Mouse (Mus musculus): ENCODE results near the gene Olfr887. TPM values are rescaled to one million over a fixed set of nuclear protein-coding genes. Genes with fewer than 3 reads are reported as not detected.

Olfr887 gene
- not detected in 2 replicates for polyA plus RNA-seq (2015; fragmentation: Nextera tagmentation; extraction: Ambion mirVana)

DNA sequence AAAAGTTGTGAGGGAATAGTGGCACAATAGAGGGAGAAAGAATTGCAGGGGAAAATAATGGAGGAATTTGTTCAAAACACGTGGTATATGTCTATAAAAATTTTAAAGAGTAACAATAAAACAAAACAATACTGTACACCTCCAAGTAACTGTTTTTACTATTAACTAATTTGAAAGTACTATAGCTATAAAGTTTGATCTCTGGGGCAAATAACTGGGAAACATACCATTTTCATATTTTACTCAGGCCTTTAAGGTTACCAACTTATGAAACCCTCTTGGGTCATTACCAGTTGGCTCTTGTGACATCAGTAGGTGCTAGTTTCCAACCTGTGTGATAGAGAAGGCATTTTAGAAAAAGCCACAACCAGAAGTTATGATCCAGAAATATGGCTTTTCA, at the start of gene Olfr887:
Gene Olfr887 (plus strand): TSS at position 301 of the 400 bp plus-strand sequence.
- 81% methylated on average over 1 of the region's 1 CpGs for WGBS
- no peak within 1 kb of the TSS for H3K4me2 ChIP-seq (replicated peaks)
- no peaks in the 10 kb centered on the region for H3K4me1 ChIP-seq
- H3K27me3 ChIP-seq, result no peaks in the 10 kb centered on the region
- no peak within 1 kb of the TSS for H3K27ac ChIP-seq (replicated peaks)
- H3K4me3 ChIP-seq, result no peak within 1 kb of the TSS
- no peaks in the 10 kb centered on the region for H3K36me3 ChIP-seq
- H3K9me3 ChIP-seq, result no peaks in the 10 kb centered on the region
- no peak for ATAC-seq (replicated peaks)
- H3K9ac ChIP-seq (replicated peaks), result no peak within 1 kb of the TSS

DNA sequence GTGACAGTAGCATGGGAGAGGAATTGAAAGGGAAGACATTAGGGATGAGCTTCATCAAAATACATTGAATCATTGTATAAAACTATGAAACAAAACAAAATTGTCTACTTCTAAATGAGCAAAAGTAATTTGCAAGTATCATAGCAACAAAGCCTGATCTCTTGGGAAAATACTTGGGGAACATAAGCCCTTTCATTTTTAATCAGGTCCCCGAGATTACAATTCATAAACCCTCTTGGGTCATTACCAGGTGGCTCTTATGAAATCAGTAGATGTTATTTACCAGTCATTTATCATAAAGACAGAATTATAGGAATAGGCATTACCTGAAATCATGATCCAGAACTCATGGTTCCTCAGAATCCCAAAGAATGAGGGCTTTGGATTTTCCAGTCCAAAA, 37.6 kb upstream of the Olfr887 start, which contains the start of gene Olfr884:
Gene Olfr884 (plus strand): TSS at position 301 of the 400 bp plus-strand sequence.
- ATAC-seq (replicated peaks), result no peak
- Histone ChIP-seq H3K4me3 (no peak within 1 kb of the TSS), H3K4me2 (replicated peaks) (no peak within 1 kb of the TSS), H3K9me3 (no peaks in the 10 kb centered on the region), H3K27ac (replicated peaks) (no peak within 1 kb of the TSS), H3K27me3 (no peaks in the 10 kb centered on the region), H3K9ac (replicated peaks) (no peak within 1 kb of the TSS), H3K36me3 (no peaks in the 10 kb centered on the region), H3K4me1 (no peaks in the 10 kb centered on the region)
- 75% methylated on average over 1 of the region's 1 CpGs for WGBS

DNA sequence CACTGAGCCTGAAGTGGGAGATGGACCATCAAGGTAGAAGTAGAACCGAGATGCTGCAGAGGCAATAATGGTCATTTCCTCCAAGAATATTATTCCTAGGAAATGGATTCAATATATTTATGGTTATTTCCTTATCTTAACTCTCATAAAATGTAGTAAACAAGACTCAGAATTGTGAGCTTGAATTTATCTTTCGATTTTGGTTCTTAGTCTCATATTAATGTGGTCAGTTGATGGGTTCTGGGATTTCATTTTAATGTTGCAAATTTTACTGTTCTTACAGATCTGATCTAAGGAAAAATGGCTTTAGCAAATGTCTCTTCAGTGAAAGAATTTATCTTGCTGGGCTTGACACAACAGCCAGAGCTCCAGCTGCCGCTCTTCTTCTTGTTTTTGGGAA, 22.9 kb upstream of the Olfr887 start, which contains the start of gene Olfr885:
Gene Olfr885 (plus strand): TSS at position 301 of the 400 bp plus-strand sequence.
- no peaks in the 10 kb centered on the region for H3K27me3 ChIP-seq
- 93% methylated on average over 3 of the region's 3 CpGs for WGBS
- H3K4me1 ChIP-seq, result no peaks in the 10 kb centered on the region
- no peak within 1 kb of the TSS for H3K9ac ChIP-seq (replicated peaks)
- no peak within 1 kb of the TSS for H3K4me2 ChIP-seq (replicated peaks)
- H3K36me3 ChIP-seq, result no peaks in the 10 kb centered on the region
- H3K4me3 ChIP-seq, result no peak within 1 kb of the TSS
- no peak for ATAC-seq (replicated peaks)
- no peaks in the 10 kb centered on the region for H3K9me3 ChIP-seq
- H3K27ac ChIP-seq (replicated peaks), result no peak within 1 kb of the TSS

- WGBS, result 94% methylated on average over 1 of the region's 1 CpGs
- Histone ChIP-seq H3K4me1 (no peaks in the 10 kb centered on the region), H3K27ac (replicated peaks) (no peak within 1 kb of the TSS), H3K27me3 (no peaks in the 10 kb centered on the region), H3K4me2 (replicated peaks) (no peak within 1 kb of the TSS), H3K9ac (replicated peaks) (no peak within 1 kb of the TSS), H3K36me3 (no peaks in the 10 kb centered on the region), H3K9me3 (no peaks in the 10 kb centered on the region), H3K4me3 (no peak within 1 kb of the TSS)
- ATAC-seq (replicated peaks), result no peak
These were observed 24.0 kb downstream of the Olfr887 start, which contains the start of gene Olfr888 for GRCm38 (mm10) chr9:38107828-38108227. Gene Olfr888, plus strand, starts transcription at chr9:38108128.

DNA sequence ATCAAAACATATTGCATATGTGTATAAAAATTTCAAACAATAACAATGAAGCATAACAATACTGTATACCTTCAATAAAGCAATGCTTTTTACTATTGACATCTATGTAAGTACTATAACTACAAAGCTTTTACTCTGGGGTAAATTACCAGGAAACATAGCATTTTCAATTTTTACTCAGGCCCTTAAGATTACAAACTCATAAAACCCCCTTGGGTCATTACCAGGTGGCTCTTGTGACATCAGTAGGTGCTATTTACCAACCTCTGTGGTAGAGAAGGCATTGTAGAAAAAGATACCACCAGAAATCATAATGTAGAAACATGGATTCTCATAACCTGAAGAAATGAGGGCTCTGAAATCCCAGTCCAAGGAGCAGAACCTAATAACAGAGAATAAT, 31.0 kb downstream of the Olfr887 start, which contains the start of gene Olfr889:
Gene Olfr889 (plus strand): TSS at position 301 of the 400 bp plus-strand sequence.
- Histone ChIP-seq H3K4me3 (no peak within 1 kb of the TSS), H3K9ac (replicated peaks) (no peak within 1 kb of the TSS), H3K27ac (replicated peaks) (no peak within 1 kb of the TSS), H3K27me3 (no peaks in the 10 kb centered on the region), H3K4me2 (replicated peaks) (no peak within 1 kb of the TSS), H3K4me1 (no peaks in the 10 kb centered on the region), H3K9me3 (no peaks in the 10 kb centered on the region), H3K36me3 (no peaks in the 10 kb centered on the region)
- ATAC-seq (replicated peaks), result no peak

Other genes starting within 250 kb of the Olfr887 start
- not detected in 2 replicates for gene Olfr877, start 229.8 kb upstream of the Olfr887 start, polyA plus RNA-seq (2015; fragmentation: Nextera tagmentation; extraction: Ambion mirVana)
- gene Olfr145, start 187.3 kb upstream of the Olfr887 start, polyA plus RNA-seq (2015; fragmentation: Nextera tagmentation; extraction: Ambion mirVana), result not detected in 2 replicates
- gene Olfr878, start 166.2 kb upstream of the Olfr887 start, polyA plus RNA-seq (2015; fragmentation: Nextera tagmentation; extraction: Ambion mirVana), result not detected in 2 replicates
- not detected in 2 replicates for gene Olfr881, start 92.2 kb upstream of the Olfr887 start, polyA plus RNA-seq (2015; fragmentation: Nextera tagmentation; extraction: Ambion mirVana)
- gene Olfr883, start 58.3 kb upstream of the Olfr887 start, polyA plus RNA-seq (2015; fragmentation: Nextera tagmentation; extraction: Ambion mirVana), result not detected in 2 replicates
- not detected in 2 replicates for gene Olfr884, start 37.5 kb upstream of the Olfr887 start, polyA plus RNA-seq (2015; fragmentation: Nextera tagmentation; extraction: Ambion mirVana)
- gene Olfr885, start 22.8 kb upstream of the Olfr887 start, polyA plus RNA-seq (2015; fragmentation: Nextera tagmentation; extraction: Ambion mirVana), result not detected in 2 replicates
- not detected in 2 replicates for gene Olfr888, start 24.1 kb downstream of the Olfr887 start, polyA plus RNA-seq (2015; fragmentation: Nextera tagmentation; extraction: Ambion mirVana)
- 0.03 and 0.10 TPM in 2 replicates for gene Olfr889, start 31.1 kb downstream of the Olfr887 start, polyA plus RNA-seq (2015; fragmentation: Nextera tagmentation; extraction: Ambion mirVana)
- gene Olfr890, start 58.4 kb downstream of the Olfr887 start, polyA plus RNA-seq (2015; fragmentation: Nextera tagmentation; extraction: Ambion mirVana), result not detected in 2 replicates
- gene Olfr891, start 96.7 kb downstream of the Olfr887 start, polyA plus RNA-seq (2015; fragmentation: Nextera tagmentation; extraction: Ambion mirVana), result not detected in 2 replicates
- not detected in 2 replicates for gene Olfr893, start 124.3 kb downstream of the Olfr887 start, polyA plus RNA-seq (2015; fragmentation: Nextera tagmentation; extraction: Ambion mirVana)
- not detected in 2 replicates for gene Olfr894, start 134.0 kb downstream of the Olfr887 start, polyA plus RNA-seq (2015; fragmentation: Nextera tagmentation; extraction: Ambion mirVana)
- not detected in 2 replicates for gene Olfr143, start 168.7 kb downstream of the Olfr887 start, polyA plus RNA-seq (2015; fragmentation: Nextera tagmentation; extraction: Ambion mirVana)
- not detected in 2 replicates for gene Olfr895, start 183.8 kb downstream of the Olfr887 start, polyA plus RNA-seq (2015; fragmentation: Nextera tagmentation; extraction: Ambion mirVana)
- not detected in 2 replicates for gene Olfr896-ps1, start 207.0 kb downstream of the Olfr887 start, polyA plus RNA-seq (2015; fragmentation: Nextera tagmentation; extraction: Ambion mirVana)
- not detected in 2 replicates for gene Olfr25, start 245.0 kb downstream of the Olfr887 start, polyA plus RNA-seq (2015; fragmentation: Nextera tagmentation; extraction: Ambion mirVana)